Mouse (Mus musculus): Measurements from ENCODE around the gene Larp4b.
A peak's percentile ranks its signal among the peaks of the same experiment; 100 is the strongest.

The Larp4b gene

DNA sequence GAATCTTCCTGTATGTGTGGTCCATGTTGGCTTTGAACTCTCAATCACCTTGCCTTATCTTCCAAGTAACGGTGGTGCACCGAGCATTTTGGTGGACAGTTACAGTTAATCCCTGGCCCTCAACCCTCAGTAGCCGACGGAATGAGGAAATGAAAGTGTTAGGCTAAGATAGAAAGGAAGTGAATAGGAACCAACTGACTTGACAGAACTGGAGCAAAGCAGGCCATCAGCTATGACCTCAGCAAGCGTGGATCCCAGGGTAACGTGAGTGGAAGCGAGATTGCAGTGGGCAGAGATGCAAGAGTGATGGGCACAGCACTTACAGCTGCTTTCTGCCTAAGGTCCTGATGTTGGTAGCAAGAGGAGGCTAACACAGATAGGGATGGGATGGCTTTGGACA, 31.5 kb downstream of the Larp4b start:
- DNase-seq (ENCODE audit: low spot score): no peak

- DNase-seq (ENCODE audit: low spot score): no peak
These were observed 34.0 kb downstream of the Larp4b start for GRCm38 (mm10) chr13:9127715-9128114.

DNA sequence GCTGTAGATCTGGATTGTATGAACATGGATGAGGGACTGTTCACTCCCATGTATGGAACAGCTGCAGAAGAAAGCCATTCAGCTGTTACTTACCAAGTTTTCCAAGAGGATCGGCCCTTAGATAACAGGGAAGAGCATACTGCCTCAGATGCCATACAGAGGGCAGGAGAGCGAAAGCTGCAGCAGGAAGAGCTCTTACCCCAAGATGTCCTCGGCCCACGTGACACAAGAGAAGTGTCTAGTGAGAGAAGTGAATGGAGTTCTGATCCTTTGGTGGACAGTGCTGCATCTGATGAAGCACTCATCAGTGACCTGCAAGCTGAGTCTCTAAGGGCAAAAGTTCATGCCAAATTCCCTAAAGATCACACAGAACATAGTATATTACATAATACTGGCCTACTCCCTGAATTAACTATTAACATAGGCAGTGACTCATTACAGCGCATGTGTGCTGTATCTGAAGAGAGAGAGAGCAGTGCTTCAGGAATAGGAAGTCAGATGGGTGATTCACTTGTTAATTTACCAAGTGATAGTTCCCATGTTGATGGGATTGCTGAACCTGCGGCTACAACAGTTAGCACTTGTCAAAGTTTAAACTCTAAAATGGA, 35.1 kb downstream of the Larp4b start:
- no peak for DNase-seq (ENCODE audit: low spot score)

GRCm38 (mm10) chr13:9134421-9134820, 40.7 kb downstream of the Larp4b start:
- no peak for DNase-seq (ENCODE audit: low spot score)

- no peak for DNase-seq (ENCODE audit: low spot score)
These were observed 42.4 kb downstream of the Larp4b start for GRCm38 (mm10) chr13:9136088-9136487.

GRCm38 (mm10) chr13:9136733-9137132, 43.1 kb downstream of the Larp4b start:
- no peak for DNase-seq (ENCODE audit: low spot score)

GRCm38 (mm10) chr13:9139466-9139991, 45.8 kb downstream of the Larp4b start:
- DNase-seq (ENCODE audit: low spot score): no peak

- peak; percentile 26 for DNase-seq (ENCODE audit: low spot score)
These were observed 46.5 kb downstream of the Larp4b start for GRCm38 (mm10) chr13:9140204-9140603.

- DNase-seq (ENCODE audit: low spot score): no peak
These were observed 48.7 kb downstream of the Larp4b start for GRCm38 (mm10) chr13:9142371-9142770.

DNA sequence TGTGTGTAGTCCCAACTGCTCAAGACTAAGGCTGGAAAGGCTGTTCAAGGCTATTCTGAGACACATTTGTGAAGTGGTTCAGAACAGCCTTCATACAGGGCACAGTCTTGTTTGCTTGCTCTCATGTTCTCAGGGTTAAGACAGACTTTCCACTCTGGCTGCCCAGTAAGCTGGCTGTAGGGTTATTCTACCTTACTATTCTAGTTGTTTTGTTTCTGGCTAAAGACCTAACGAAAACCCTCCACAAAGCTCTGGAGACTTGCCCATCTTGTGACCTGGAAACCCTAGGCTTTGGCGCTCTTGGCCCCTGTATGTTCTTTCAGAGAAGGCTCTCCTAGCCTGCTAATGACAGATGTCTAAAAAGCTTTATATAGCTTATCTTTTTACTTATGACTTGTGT, 55.1 kb downstream of the Larp4b start:
- no peak for DNase-seq (ENCODE audit: low spot score)

DNA sequence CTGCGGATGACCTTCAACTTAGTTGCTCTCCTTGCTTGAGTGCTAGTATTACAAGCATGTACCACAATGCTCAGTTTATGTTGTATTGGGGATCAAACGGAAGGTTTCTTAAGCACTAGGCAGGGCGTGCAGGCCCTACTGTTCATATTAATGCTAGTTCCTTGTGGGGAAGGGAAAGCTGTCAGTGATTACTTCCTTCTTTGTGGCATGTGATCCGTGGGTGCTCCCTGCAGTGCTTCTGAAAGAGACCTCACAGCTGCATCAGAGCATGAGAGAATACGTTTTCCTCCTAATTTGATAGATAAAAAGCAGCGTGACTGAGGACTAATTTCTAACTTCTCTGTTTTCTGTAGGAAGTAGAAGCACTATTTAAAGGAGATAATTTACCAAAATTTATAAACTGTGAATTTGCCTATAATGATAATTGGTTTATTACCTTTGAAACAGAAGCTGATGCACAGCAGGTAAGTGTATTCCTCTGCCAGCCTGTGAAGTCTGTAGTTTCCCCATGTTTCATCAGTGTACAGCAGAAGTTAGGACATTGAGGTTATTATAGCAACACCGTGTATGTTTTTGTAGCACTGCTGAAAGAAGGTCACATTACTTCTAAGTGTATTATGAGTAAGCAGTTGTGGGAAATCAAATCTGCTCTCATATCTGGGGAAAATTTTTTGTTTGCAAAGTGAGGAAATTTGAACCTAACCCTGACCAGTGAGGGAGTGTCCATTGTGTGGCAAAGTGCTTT, 56.0 kb downstream of the Larp4b start:
- DNase-seq (ENCODE audit: low spot score): no peak

GRCm38 (mm10) chr13:9151100-9151499, 57.4 kb downstream of the Larp4b start:
- DNase-seq (ENCODE audit: low spot score): no peak

DNA sequence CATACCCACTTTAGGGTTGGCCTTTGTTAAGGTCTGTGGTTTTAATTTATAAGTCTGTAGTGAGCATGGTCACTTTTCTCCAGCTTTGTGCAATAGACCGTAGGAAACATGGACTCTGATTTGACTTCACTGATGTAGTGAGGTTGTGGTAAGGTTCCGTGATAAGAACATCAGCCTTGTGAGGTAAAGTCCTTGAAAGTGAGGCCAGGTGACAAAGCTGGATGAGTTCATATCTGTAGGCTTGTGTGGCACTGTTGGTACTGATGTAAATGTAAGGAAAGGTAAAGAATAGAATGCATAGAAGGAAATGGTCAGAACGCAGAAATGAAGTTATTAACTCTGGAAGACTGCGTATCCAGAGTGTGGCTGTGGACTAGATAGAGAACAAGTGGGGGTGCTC, 57.9 kb downstream of the Larp4b start:
- DNase-seq (ENCODE audit: low spot score): no peak

- no peak for DNase-seq (ENCODE audit: low spot score)
These were observed 58.6 kb downstream of the Larp4b start for GRCm38 (mm10) chr13:9152267-9152666.

- no peak for DNase-seq (ENCODE audit: low spot score)
These were observed 60.1 kb downstream of the Larp4b start for GRCm38 (mm10) chr13:9153803-9154202.

GRCm38 (mm10) chr13:9159282-9159681, 65.6 kb downstream of the Larp4b start:
- no peak for DNase-seq (ENCODE audit: low spot score)

DNA sequence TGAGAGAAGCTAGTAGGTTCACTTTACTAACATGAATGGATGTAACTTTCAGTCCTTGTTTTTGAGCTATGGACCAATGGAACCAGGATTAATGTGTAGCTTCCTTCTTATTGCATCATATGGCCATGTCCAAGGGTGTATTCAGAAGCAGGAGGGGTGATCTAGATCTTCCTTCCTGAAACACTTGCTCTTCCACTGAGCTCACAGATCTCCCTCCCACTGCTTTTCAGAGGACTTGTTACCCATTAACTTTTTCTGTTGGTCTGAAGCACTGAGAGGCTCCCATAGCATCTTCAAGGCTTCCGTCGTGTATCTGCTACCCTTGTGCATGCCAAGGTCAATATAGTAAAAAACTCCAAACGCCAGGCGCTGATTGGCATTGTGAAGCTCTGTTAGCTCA, 69.2 kb downstream of the Larp4b start:
- DNase-seq (ENCODE audit: low spot score): no peak

GRCm38 (mm10) chr13:9167842-9168241, 74.2 kb downstream of the Larp4b start:
- DNase-seq (ENCODE audit: low spot score): no peak

- no peak for DNase-seq (ENCODE audit: low spot score)
These were observed 75.9 kb downstream of the Larp4b start for GRCm38 (mm10) chr13:9169616-9170015.

DNA sequence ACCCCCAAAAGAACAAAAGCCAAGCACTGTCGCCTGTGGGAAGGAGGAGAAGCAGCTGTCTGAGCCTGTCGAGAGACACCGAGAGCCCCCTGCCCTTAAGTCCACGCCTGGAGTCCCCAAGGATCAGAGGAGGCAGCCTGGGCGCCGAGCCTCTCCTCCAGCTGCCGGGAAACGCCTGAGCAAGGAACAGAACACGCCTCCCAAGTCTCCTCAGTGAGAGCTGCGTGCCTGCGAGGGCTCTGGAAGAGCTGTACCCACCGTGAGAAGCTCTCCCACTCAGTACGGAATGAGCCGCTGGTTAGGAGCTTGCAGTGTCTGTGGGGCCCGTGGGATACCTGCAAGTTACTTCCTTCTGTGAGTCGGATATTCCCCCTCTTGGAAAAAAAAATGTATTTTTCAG, 77.0 kb downstream of the Larp4b start:
- no peak for DNase-seq (ENCODE audit: low spot score)

DNA sequence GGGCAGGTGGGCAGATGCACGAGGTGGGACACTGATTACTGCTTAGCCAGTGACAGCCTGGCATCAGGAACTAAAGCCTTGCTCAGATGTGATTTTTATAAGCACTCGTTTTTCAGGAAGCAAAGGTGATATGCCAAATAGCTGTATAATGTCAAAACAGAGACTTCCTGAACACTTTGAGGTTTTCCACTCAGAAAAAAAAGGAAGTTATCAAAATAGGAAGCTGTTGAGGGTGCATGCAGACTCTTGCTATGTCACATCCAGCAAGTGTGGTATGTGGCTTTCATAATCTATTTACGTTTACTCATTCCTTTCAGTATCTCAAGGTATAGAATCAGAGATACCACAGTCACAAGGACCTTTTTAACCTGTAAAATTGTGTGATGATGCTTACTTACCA, 79.7 kb downstream of the Larp4b start:
- no peak for DNase-seq (ENCODE audit: low spot score)

GRCm38 (mm10) chr13:9175171-9175570, 81.5 kb downstream of the Larp4b start:
- no peak for DNase-seq (ENCODE audit: low spot score)

GRCm38 (mm10) chr13:9178270-9178669, 84.6 kb downstream of the Larp4b start:
- no peak for DNase-seq (ENCODE audit: low spot score)

GRCm38 (mm10) chr13:9178718-9179117, 85.0 kb downstream of the Larp4b start:
- no peak for DNase-seq (ENCODE audit: low spot score)

All from urinary bladder, postnatal 14 days (tissue).